Comparison of ENCODE assay signal across 16 mouse cellular contexts in genomic region chr15:84640722-84641121, GRCm38 (mm10). TPM values are rescaled to one million over a fixed set of nuclear protein-coding genes. Genes with fewer than 3 reads are reported as not detected.
DNase-seq lines count a peak whose midpoint lies in the region; ATAC-seq and TF ChIP-seq lines count a peak whose summit lies in the region.
"Had no signal": no experiment of that assay in that cellular context is flagged by ENCODE, and none has a peak within 500 bp of the region (broad histone marks: within the 10 kb centered on the region; RNA-seq: fewer than 3 reads in every experiment).

No protein-coding gene starts in this region.

- no peaks in the 10 kb centered on the region for H3K36me3 ChIP-seq in liver, adult 2 months (ENCODE audit: control insufficient read depth, insufficient read depth, low read length)
- H3K36me3 ChIP-seq in liver, embryonic 11.5 days (ENCODE audit: control insufficient read depth, insufficient read depth, low read length) = no peaks in the 10 kb centered on the region
- H3K36me3 ChIP-seq: forebrain, embryonic 15.5 days; liver, embryonic 12.5 days had no signal

- WGBS in liver, adult 2 months = 19% methylated on average over 6 of the region's 6 CpGs
- 84% methylated on average over 6 of the region's 6 CpGs for WGBS in liver, embryonic 11.5 days
- 73% methylated on average over 6 of the region's 6 CpGs for WGBS in olfactory bulb, adult 2 months

- no peak for ATAC-seq in liver, embryonic 11.5 days (replicated peaks; ENCODE audit: low FRiP score)
- ATAC-seq: activated CD4-positive, CD25-positive, alpha-beta regulatory T cell, adult 4 months; forebrain, embryonic 15.5 days; inflammation-experienced regulatory T-cells, adult 6 months had no signal

- DNase-seq in adrenal gland, postnatal 10 days = peak; percentile 34
- no peak for DNase-seq in adrenal gland, postnatal 36 days
- DNase-seq in heart, adult 18-20 months = peak; percentile 28 to 37
- DNase-seq in heart, postnatal 36 days = no peak
- no peak for DNase-seq in liver, adult 2 months (ENCODE audit: extremely low read depth, low read depth, low spot score)
- DNase-seq in liver, embryonic 11.5 days (ENCODE audit: low spot score) = no peak
- no peak for DNase-seq in frontal cortex, postnatal 14 days (ENCODE audit: low spot score in 2 of 2)
- DNase-seq: cerebellum, postnatal 25 days; right cerebral cortex, postnatal 4 days; thymus, postnatal 14 days had no signal

- TF ChIP-seq CTCF in liver, adult 2 months (IDR thresholded peaks at IDR 0.05; ENCODE audit: low read depth, low read length) = no peak
- no peak for TF ChIP-seq CTCF in olfactory bulb, adult 2 months (IDR thresholded peaks at IDR 0.05; ENCODE audit: insufficient read depth, low read depth, low read length)

- peaks cover 25% of the 10 kb centered on the region for H3K4me1 ChIP-seq in liver, adult 2 months (ENCODE audit: control insufficient read depth, insufficient read depth, low read length)
- H3K4me1 ChIP-seq in liver, embryonic 11.5 days (replicated peaks; ENCODE audit: control insufficient read depth, insufficient read depth, low read length) = peaks cover 11% of the 10 kb centered on the region
- H3K4me1 ChIP-seq in olfactory bulb, adult 2 months (ENCODE audit: control insufficient read depth, insufficient read depth, low read length) = peaks cover 7% of the 10 kb centered on the region
- H3K4me1 ChIP-seq: forebrain, embryonic 15.5 days had no signal

- TF ChIP-seq POLR2A in liver, adult 2 months (IDR thresholded peaks at IDR 0.05; ENCODE audit: extremely low read depth, insufficient read depth, low read length) = no peak
- no peak for TF ChIP-seq POLR2A in olfactory bulb, adult 2 months (IDR thresholded peaks at IDR 0.05; ENCODE audit: insufficient read depth, low read depth, low read length)

- H3K9ac ChIP-seq in liver, adult 2 months (ENCODE audit: low read depth, low read length) = peak overlapping the region; percentile 1; the same call in 1 of the 2 replicates
- H3K9ac ChIP-seq in liver, embryonic 11.5 days (ENCODE audit: low read depth, low read length) = no peak overlapping the region
- H3K9ac ChIP-seq: forebrain, embryonic 15.5 days; liver, embryonic 12.5 days had no signal

- intact Hi-C loops in heart, postnatal 36 days (cut with DNase I) = no loop called here

- no peaks in the 10 kb centered on the region for H3K27me3 ChIP-seq in liver, adult 2 months (ENCODE audit: control insufficient read depth, insufficient read depth, low read length)
- no peaks in the 10 kb centered on the region for H3K27me3 ChIP-seq in liver, embryonic 11.5 days (replicated peaks; ENCODE audit: control insufficient read depth, insufficient read depth, low read length)
- H3K27me3 ChIP-seq: forebrain, embryonic 15.5 days; liver, embryonic 12.5 days had no signal

- peaks cover 6% of the 10 kb centered on the region; the same call in 1 of the 2 replicates for H3K9me3 ChIP-seq in liver, embryonic 11.5 days (ENCODE audit: control insufficient read depth, low read length)
- H3K9me3 ChIP-seq: forebrain, embryonic 15.5 days; liver, embryonic 12.5 days had no signal

- peak overlapping the region; percentile 78 for H3K27ac ChIP-seq in liver, adult 2 months (replicated peaks; ENCODE audit: insufficient read depth, low read depth, low read length)
- no peak overlapping the region for H3K27ac ChIP-seq in liver, embryonic 11.5 days (ENCODE audit: low read depth, low read length)
- peak overlapping the region; percentile 25; the same call in 1 of the 2 replicates for H3K27ac ChIP-seq in olfactory bulb, adult 2 months (ENCODE audit: insufficient read depth, low read depth, low read length)
- H3K27ac ChIP-seq: forebrain, embryonic 15.5 days; liver, embryonic 12.5 days had no signal

- no peaks in the 10 kb centered on the region for H3K79me2 ChIP-seq in liver, adult 2 months (ENCODE audit: control insufficient read depth, insufficient read depth, low read length)

- no peak overlapping the region for H3K4me3 ChIP-seq in liver, adult 2 months (ENCODE audit: insufficient read depth, low read depth, low read length)
- no peak overlapping the region for H3K4me3 ChIP-seq in liver, embryonic 11.5 days (ENCODE audit: low read depth, low read length)
- H3K4me3 ChIP-seq in olfactory bulb, adult 2 months (ENCODE audit: insufficient read depth, low read depth, low read length) = no peak overlapping the region
- H3K4me3 ChIP-seq: forebrain, embryonic 15.5 days; liver, embryonic 12.5 days; megakaryocyte, embryonic 14.5 days had no signal

- no peak overlapping the region for H3K4me2 ChIP-seq in liver, embryonic 11.5 days
- H3K4me2 ChIP-seq: forebrain, embryonic 15.5 days; liver, embryonic 12.5 days had no signal

RNA-seq across cellular contexts. Expression of gene Prr5, which starts 28.7 kb away (rescaled TPM):
- 10 to 100 TPM; 11.4 to 12.1 TPM for total RNA-seq in adrenal gland, postnatal 10 days (2021)
- 1 to 10 TPM; 5.6 to 7.0 TPM for total RNA-seq in adrenal gland, postnatal 36 days (2021)
- total RNA-seq in heart, adult 18-20 months (2021) = 1 to 10 TPM; 4.3 to 6.2 TPM
- 1 to 10 TPM; 3.1 to 3.7 TPM for total RNA-seq in heart, postnatal 36 days (2021)
- 2.2 and 2.6 TPM in 2 replicates for total RNA-seq in liver, adult 2 months (2014; rRNA removed)
- polyA plus RNA-seq in liver, adult 2 months (2012; rRNA removed) = 9.4 and 10.6 TPM in 2 replicates
- 17.7 and 20.4 TPM in 2 replicates for polyA plus RNA-seq in liver, embryonic 11.5 days (2014; fragmentation: Nextera tagmentation; extraction: Ambion mirVana)
- not detected in 2 replicates for polyA plus RNA-seq in olfactory bulb, adult 2 months (2012; ENCODE audit: insufficient read depth, insufficient read length, low replicate concordance, missing spikeins)
- polyA plus RNA-seq: activated CD4-positive, CD25-positive, alpha-beta regulatory T cell, adult 4 months had no signal

Comparison
In these comparisons a context has a peak if more than half of its experiments do, and no peak if none do; other contexts are left out.
1. DNase-seq: peak in adrenal gland, postnatal 10 days (single experiment) and heart, adult 18-20 months (2 of 2); none in adrenal gland, postnatal 36 days (0 of 2), heart, postnatal 36 days (0 of 2), liver, adult 2 months (single experiment), liver, embryonic 11.5 days (single experiment) and frontal cortex, postnatal 14 days (0 of 2).